Mouse (Mus musculus): ENCODE measurements around the gene Kcnj5.

DNA sequence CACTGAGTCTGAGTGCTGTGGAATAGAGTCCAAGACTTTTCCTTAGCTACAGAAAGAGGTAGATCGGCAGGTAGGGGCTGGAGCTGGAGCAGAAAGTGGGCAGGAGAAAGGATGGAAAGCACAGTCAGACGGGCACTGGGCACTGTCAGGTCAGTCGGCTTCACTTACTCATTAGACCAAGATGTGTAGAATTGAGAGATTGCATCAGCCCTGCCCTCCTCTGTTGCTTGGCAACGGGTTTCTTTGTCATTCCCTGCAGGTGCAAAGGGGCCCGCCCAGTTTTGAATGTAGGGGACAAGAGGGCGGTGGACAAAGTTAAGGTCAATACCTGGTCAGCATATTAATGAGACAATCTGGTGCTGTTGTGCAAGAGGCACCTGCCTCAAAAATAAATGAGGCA lies 25.2 kb upstream of the Kcnj5 start:
- TF ChIP-seq POLR2A (IDR thresholded peaks at IDR 0.05; ENCODE audit: control insufficient read depth, extremely low read depth, insufficient read depth, low read length, poor library complexity) (no peak), CTCF (IDR thresholded peaks at IDR 0.05; ENCODE audit: borderline replicate concordance, control insufficient read depth, extremely low read depth, insufficient read depth, low read length, poor library complexity) (no peak)

All from thymus, adult 2 months (tissue).